Mouse (Mus musculus): ENCODE measurements around the gene Gm2022.
"Not testable (repeated sequence)": the region's sequence is repeated elsewhere in the genome, so short reads cannot be mapped to it uniquely, and the experiment has no call there.

Gene Gm2022

GRCm38 (mm10) chr12:87895070-87895469, at the start of gene Gm2022:
TSS of gene Gm2022 (plus strand) at chr12:87895370.
- not testable (repeated sequence) for DNase-seq

GRCm38 (mm10) chr12:87850657-87851056, 44.5 kb upstream of the Gm2022 start:
- not testable (repeated sequence) for DNase-seq

GRCm38 (mm10) chr12:87856067-87856466, 39.1 kb upstream of the Gm2022 start:
- DNase-seq = not testable (repeated sequence)

- not testable (repeated sequence) for DNase-seq
These were observed 33.2 kb upstream of the Gm2022 start for GRCm38 (mm10) chr12:87861740-87862692.

- not testable (repeated sequence) for DNase-seq
These were observed 31.5 kb upstream of the Gm2022 start for GRCm38 (mm10) chr12:87863638-87864037.

- DNase-seq = not testable (repeated sequence)
These were observed 31.1 kb upstream of the Gm2022 start for GRCm38 (mm10) chr12:87864048-87864447.

- not testable (repeated sequence) for DNase-seq
These were observed 21.4 kb upstream of the Gm2022 start, which contains the start of gene Gm2016 for GRCm38 (mm10) chr12:87873772-87874171. TSS of gene Gm2016 (plus strand) at chr12:87874072.

GRCm38 (mm10) chr12:87919721-87920120, 24.6 kb downstream of the Gm2022 start, which contains the start of gene Gm2035:
TSS of gene Gm2035 (minus strand) at chr12:87919857.
- not testable (repeated sequence) for DNase-seq

Measured in right cerebral cortex, adult 18-20 months (tissue).